Mouse (Mus musculus) testis, adult 2 months (tissue): ENCODE data around the gene Denr. TPM values are rescaled to one million over a fixed set of nuclear protein-coding genes. Genes with fewer than 3 reads are reported as not detected.
A peak's percentile ranks its signal among the peaks of the same experiment; 100 is the strongest.

Source experiments
- H3K27ac ChIP-seq: fragments of 200-500 bp; 2 replicates; pipeline ENCODE4 v1.5.1; 2012; ENCODE audit warnings: low read depth, low read length; ENCODE audit not compliant: control insufficient read depth, insufficient read depth
- H3K27me3 ChIP-seq: fragments of 200-500 bp; 2 replicates; pipeline ENCODE4 v1.6.1; 2012; ENCODE audit warnings: mild to moderate bottlenecking, low read length, moderate library complexity; ENCODE audit not compliant: control insufficient read depth, insufficient read depth
- H3K36me3 ChIP-seq: fragments of 200-500 bp; 2 replicates; pipeline ENCODE4 v1.6.1; 2012; ENCODE audit warnings: mild to moderate bottlenecking, low read length; ENCODE audit not compliant: control insufficient read depth, insufficient read depth
- H3K4me1 ChIP-seq: fragments of 200-500 bp; 2 replicates; pipeline ENCODE4 v1.6.1; 2012; ENCODE audit warnings: low read length; ENCODE audit not compliant: control insufficient read depth, insufficient read depth
- H3K4me3 ChIP-seq: fragments of 200-500 bp; 2 replicates; pipeline ENCODE4 v1.5.1; 2012; ENCODE audit warnings: low read depth, mild to moderate bottlenecking, low read length, moderate library complexity, mixed read lengths; ENCODE audit not compliant: control insufficient read depth
- CTCF ChIP-seq: fragments of 200-500 bp; IDR thresholded peaks from 2 replicates; pipeline ENCODE4 v1.5.1; 2012; ENCODE audit warnings: low read depth, mild to moderate bottlenecking, inconsistent platforms, low read length, moderate library complexity; ENCODE audit not compliant: control insufficient read depth, insufficient read depth, insufficient replicate concordance
- POLR2A ChIP-seq: fragments of 200-500 bp; IDR thresholded peaks from 2 replicates; pipeline ENCODE4 v1.6.1; 2012; ENCODE audit warnings: low read depth, mild to moderate bottlenecking, inconsistent platforms, low read length, moderate library complexity; ENCODE audit not compliant: control insufficient read depth
- polyA plus RNA-seq: library from polyadenylated mRNA; depleted of rRNA; stranded (reverse); fragments of >200 nt; gene quantifications from 2 replicates; pipeline ENCODE4 v1.2.3, GENCODE M21; 2012

Denr gene
- polyA plus RNA-seq, 1 experiment, result 40.6 TPM

DNA sequence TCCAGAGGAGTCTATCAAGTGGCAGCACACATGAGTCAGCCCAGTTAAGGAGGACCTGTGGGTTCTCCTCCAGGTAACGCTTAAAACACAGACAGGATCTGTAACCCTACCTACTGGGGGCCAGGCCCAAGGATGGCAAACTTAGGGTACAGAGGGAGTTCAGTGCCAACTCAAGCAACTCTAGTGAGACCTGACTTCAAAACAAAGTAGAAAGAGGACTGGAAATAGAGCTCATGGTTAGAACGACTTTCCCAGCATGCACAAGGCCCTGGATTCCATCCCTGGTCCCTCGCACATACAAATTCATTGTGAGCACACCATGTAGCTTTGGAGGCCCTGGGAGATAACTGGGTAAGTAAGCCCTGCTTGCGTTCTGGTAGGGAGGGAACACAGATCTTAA, 63.6 kb downstream of the Denr start:
- no peaks in the 10 kb centered on the region for H3K27me3 ChIP-seq
- TF ChIP-seq POLR2A (no peak), CTCF (no peak)
- H3K4me1 ChIP-seq, result peaks cover 10% of the 10 kb centered on the region
- no peak overlapping the region for H3K4me3 ChIP-seq
- 0 out of 2 replicates have a peak, but pooled peaks cover 1% of the 10 kb centered on the region for H3K36me3 ChIP-seq
- H3K27ac ChIP-seq, result no peak overlapping the region

DNA sequence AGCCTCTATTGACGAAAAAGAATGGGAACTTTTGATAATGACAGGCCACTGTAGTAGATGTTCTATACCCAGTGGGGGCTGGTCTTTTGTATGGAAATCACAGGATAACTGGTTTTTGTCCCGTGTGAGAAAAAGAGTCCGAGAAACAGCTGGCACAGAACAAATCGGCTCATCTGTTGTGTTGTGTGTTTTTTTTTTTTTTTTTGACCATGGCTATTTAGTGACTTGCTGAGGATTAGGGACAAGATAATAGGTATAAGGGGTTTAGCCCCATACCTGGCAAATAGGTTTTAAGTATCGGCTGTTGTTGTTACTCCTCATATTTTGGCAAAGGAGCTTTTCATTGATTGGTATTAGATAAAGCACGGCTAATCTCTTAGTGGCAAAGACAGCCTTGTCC, 65.5 kb downstream of the Denr start:
- H3K4me1 ChIP-seq, result peaks cover 10% of the 10 kb centered on the region
- TF ChIP-seq POLR2A (no peak), CTCF (no peak)
- no peak overlapping the region for H3K27ac ChIP-seq
- H3K36me3 ChIP-seq, result 0 out of 2 replicates have a peak, but pooled peaks cover 1% of the 10 kb centered on the region
- H3K4me3 ChIP-seq, result no peak overlapping the region
- H3K27me3 ChIP-seq, result no peaks in the 10 kb centered on the region

DNA sequence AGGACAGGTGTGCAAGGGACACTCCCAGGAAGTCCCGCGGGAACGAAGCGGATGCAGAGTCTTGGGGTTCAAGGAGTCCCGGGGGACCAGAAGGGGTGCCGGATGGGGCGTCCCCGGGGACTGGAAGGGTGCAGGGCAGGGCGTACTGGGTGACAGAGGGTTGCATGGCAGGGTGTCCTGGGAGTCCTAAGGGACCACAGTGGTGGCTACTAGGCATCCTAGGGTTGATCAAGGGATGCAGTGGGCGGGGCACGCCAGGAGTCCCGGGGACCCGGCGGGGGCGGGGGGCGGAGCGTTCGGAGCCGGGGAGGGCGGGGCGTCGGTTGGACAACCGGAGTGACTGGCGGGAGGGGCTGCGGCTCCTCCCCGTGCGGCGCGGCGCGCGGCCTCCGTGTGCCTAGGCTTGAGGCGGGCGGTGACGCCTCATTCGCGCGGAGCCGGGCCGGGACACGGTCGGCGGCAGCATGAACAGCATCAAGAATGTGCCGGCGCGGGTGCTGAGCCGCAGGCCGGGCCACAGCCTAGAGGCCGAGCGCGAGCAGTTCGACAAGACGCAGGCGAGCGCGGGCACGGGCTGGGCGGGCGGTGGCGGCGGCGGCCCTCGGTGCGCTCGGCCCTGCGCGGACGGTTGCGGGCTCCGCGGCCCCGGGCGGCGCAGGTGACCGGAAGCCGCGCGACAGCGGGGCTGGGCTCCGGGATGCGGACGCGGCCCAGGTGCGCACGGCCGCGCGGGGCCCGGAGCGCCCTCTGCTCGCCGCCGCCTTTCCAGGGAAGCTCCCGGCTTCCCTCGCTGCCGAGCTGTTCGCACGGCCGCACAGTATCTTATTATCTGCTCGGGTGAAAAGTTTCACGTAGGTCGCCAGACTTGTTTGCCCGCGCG, 66.6 kb downstream of the Denr start, which contains the start of gene Hip1r:
Gene Hip1r (plus strand): TSS at position 330 of the 880 bp plus-strand sequence.
- peak within 1 kb of the TSS; percentile 73 for H3K27ac ChIP-seq
- no peak for TF ChIP-seq CTCF
- TF ChIP-seq POLR2A, result no peak
- H3K4me3 ChIP-seq, result peak within 1 kb of the TSS; percentile 95
- 0 out of 2 replicates have a peak, but pooled peaks cover 1% of the 10 kb centered on the region for H3K36me3 ChIP-seq
- H3K27me3 ChIP-seq, result no peaks in the 10 kb centered on the region
- H3K4me1 ChIP-seq, result peaks cover 10% of the 10 kb centered on the region

DNA sequence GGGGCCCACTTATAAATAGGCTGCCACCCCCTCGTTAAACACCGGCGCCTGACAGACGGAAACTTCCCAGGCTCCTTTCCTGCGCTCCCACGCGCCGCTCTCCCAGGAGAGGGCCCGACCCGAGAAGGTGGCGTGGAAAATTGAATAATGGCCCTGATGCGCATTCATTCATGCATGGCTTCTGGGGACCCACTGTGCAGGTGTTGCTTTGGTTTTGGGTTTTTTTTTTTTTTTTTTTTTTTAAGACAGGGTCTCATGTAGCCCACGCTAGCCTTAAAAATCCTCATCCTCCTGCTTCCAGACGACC, 67.2 kb downstream of the Denr start:
- no peak for TF ChIP-seq CTCF
- Histone ChIP-seq H3K4me3 (peak overlapping the region; percentile 95), H3K27me3 (no peaks in the 10 kb centered on the region), H3K27ac (no peak overlapping the region), H3K4me1 (peaks cover 10% of the 10 kb centered on the region), H3K36me3 (0 out of 2 replicates have a peak, but pooled peaks cover 1% of the 10 kb centered on the region)

DNA sequence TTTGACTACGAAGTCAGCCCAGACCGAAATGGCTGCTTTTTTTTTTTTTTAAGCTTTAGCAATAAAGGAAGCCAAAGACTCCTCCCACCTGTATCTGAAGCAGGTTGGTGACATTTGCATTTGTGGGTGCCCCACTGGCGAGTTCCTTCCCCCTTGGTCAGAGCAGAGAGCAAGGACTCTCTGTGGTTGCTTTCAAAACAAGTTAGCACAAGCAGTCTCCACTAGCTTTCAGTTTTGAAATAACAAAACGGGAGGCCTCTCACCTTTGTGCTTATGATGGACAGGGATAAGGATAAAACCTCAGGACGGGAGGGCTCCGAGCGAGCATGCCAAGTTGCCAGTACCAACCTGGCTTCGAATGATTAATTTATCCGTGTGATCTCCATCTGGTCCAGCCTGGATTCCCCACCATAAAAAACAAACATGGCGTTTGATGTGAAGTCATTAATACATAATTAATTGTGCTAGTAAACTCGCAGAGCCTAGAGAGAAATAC, 67.7 kb downstream of the Denr start:
- Histone ChIP-seq H3K27me3 (no peaks in the 10 kb centered on the region), H3K4me1 (peaks cover 10% of the 10 kb centered on the region), H3K4me3 (no peak overlapping the region), H3K27ac (no peak overlapping the region), H3K36me3 (no peaks in the 10 kb centered on the region)
- TF ChIP-seq CTCF (no peak), POLR2A (no peak)

DNA sequence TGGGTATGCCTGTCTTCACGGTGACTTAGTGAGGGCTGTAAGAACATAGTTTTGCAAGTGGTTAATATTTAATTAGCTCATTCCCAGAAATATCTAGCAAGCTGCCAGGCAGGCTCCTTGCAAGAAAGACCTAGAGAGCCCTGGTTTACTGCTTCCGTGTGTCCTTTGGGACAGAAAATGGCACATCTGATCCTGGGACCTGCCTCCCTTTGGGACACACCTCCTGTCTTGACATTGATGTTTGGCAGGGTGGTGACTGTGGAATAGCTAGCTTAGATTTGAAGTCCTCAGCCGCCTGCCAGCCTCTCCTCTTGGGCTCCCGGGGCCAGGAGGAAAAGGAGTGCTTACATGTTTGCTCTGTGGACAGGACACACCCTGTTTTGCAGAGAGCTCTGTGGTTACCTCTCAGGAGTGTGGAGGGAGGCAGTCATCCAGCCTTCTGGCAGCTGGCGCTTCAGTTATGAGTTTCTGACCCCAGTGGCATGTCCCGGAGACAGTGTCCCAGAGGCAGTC, 68.7 kb downstream of the Denr start:
- TF ChIP-seq CTCF (no peak), POLR2A (no peak)
- Histone ChIP-seq H3K4me3 (no peak overlapping the region), H3K4me1 (peaks cover 10% of the 10 kb centered on the region), H3K27ac (no peak overlapping the region), H3K27me3 (no peaks in the 10 kb centered on the region), H3K36me3 (no peaks in the 10 kb centered on the region)

DNA sequence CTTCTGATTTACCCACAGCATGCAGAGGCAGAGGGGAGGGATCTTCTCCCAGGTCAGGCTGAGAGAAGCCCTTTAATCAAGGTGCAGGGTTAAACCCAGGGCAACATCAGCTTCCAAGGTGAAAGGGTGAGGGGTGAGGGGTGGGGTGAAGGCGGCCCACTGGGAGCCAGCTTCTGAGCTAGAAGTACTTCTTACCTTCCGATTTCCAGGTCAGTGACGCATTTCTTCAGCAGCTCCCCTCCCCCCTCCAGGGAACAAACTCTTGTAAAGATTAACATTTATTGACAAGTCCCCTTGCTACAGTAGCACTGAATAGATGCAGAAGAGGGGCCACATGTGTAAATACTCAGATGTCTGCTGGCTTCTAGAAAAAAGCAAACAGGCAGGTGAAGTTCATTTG, 70.3 kb downstream of the Denr start:
- no peaks in the 10 kb centered on the region for H3K27me3 ChIP-seq
- TF ChIP-seq CTCF (no peak), POLR2A (no peak)
- no peak overlapping the region for H3K4me3 ChIP-seq
- no peaks in the 10 kb centered on the region for H3K36me3 ChIP-seq
- peaks cover 10% of the 10 kb centered on the region for H3K4me1 ChIP-seq
- H3K27ac ChIP-seq, result no peak overlapping the region
